Mouse (Mus musculus): ENCODE results near the gene Apoc4.

DNA sequence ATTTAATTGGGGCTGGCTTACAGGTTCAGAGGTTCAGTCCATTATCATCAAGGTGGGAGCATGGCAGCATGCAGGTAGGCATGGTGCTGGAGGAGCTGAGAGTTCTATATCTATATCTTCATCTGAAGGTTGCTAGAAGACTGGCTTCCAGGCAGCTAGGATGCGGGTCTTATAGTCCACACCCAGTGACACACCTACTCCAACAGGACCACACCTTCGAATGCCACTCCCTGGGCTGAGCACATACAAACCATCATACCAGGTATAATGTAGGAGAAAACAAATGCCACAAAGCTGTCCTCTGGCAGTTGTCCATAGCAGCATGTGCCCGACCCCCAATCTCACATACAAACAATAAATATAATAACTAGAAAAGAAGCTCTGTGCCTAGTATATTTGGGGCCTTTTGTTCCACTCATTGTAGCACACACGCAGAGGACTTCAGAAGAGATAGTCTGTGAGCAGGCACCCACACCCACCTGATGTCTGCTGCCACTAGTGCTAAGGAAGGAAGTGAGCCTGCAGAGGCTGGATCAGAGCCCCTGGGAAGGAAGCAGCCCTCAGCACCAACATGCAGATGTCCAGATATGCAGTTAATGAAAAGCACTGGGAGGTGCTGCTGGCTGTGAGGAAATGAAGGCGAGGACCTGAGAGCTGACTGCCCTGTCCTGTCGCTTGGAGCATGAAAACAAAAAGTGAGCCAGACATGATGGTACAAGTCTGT lies 30.1 kb downstream of the Apoc4 start:
- TF ChIP-seq CTCF (IDR thresholded peaks at IDR 0.05; ENCODE audit: control insufficient read depth, insufficient read depth, low read length) (no peak), POLR2A (IDR thresholded peaks at IDR 0.05; ENCODE audit: borderline replicate concordance, control insufficient read depth, low read depth, low read length) (no peak)

All from bone marrow, adult 2 months (tissue).